Mouse (Mus musculus) layer of hippocampus, adult 9-11 months (tissue): ENCODE data around the gene Lman2l.

Experiments used
- DNase-seq: peaks from one replicate; pipeline ENCODE4 v3.0.0; 2022

The Lman2l gene

DNA sequence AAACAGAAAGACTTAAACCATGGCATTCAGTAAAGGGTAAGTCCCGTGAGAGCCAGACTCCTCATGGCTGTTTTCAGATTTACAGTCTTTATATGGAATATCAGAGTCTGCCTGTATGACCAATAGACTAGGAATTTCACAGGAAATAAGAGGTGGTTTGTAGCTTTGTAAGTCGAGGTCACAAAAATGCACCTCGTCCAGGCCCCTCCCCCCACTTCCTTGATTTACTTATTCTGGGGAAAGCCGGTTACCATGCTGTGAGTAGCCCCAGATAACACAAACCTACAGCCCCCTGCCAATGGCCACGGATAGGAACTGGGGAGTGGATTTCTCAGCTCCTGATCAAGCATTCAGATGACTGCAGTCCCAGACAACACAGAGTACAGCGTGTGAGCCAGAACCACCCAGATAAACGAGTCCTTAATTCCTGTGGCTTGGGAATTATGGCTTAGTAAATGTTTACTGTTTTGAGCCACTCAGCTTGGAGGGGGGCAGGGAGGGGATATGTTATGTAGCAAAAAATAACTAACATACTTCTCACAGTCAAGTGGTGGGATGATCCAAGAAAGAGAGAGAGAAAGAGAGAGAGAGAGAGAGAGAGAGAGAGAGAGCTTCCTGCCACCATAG, 12.4 kb upstream of the Lman2l start:
- DNase-seq = no peak

- DNase-seq = no peak
Measured at GRCm38 (mm10) chr1:36454055-36454815, 9.2 kb upstream of the Lman2l start.

GRCm38 (mm10) chr1:36446841-36447240, 1.8 kb upstream of the Lman2l start:
- DNase-seq = no peak

GRCm38 (mm10) chr1:36446106-36446824, 1.2 kb upstream of the Lman2l start:
- no peak for DNase-seq

- no peak for DNase-seq
Measured at GRCm38 (mm10) chr1:36445508-36445907, 437 bp upstream of the Lman2l start.

- peak; percentile 88 for DNase-seq
Measured at GRCm38 (mm10) chr1:36441101-36441500, 4.0 kb downstream of the Lman2l start.

GRCm38 (mm10) chr1:36437223-36437622, 7.8 kb downstream of the Lman2l start:
- DNase-seq = no peak

- DNase-seq = no peak
Measured at GRCm38 (mm10) chr1:36436515-36436914, 8.6 kb downstream of the Lman2l start.

DNA sequence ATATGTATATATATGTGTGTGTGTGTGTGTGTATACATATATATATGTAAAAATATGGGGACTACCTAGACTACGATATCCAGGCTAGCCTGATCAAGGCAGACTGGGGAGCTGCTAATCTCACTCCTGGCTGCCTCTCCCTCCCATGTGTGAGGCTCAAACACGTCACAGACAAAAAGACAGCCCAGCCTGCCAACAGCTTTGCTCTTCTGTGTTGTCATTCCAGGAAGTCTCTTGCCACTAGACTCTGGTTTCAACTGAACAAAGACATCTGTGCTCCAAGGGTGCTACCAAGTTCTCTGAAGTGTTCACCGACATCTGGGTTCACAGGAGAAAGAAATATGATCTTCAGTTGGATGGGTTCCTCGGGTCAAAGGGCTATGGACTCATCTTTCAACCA, 10.0 kb downstream of the Lman2l start:
- no peak for DNase-seq

DNA sequence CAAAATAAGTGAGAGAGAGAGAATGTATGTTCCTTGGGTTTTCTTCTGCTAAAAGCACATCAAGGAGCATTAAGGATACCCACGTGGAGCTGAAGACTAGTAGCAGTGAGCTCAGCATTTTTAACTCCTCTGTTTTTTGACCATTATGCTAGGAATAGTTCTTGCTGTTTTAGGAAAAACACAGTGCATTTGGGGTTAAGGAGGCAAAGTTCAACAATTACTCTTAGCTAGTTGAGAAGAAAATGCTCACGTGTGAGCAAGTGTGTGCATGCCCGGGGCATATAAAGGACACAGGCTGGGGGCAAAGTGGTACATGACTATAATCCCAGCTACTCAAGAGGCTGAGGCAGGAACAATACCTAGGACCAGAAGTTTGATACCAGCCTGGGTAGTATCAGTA, 11.5 kb downstream of the Lman2l start:
- DNase-seq = no peak

- no peak for DNase-seq
Measured at GRCm38 (mm10) chr1:36432999-36433398, 12.1 kb downstream of the Lman2l start.

DNA sequence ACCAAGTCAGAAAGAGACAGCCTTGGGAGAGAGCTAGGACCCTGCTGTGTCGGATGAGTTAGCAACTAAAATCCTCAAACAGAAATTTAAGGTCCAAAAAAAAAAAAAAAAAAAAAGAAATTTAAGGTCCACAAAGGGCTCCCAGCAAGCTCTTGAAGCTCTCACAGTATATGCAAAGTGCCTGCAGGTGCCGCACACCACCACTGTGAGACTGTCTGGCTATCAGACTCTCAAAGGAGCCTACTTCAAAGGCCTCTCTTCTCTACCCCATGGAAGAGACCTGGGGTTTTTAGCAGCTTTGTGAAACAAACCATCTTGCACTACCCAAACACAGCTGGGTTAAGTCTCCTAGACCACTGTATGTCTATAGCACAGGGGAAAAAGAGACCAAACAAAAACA, 15.6 kb downstream of the Lman2l start:
- DNase-seq = no peak

DNA sequence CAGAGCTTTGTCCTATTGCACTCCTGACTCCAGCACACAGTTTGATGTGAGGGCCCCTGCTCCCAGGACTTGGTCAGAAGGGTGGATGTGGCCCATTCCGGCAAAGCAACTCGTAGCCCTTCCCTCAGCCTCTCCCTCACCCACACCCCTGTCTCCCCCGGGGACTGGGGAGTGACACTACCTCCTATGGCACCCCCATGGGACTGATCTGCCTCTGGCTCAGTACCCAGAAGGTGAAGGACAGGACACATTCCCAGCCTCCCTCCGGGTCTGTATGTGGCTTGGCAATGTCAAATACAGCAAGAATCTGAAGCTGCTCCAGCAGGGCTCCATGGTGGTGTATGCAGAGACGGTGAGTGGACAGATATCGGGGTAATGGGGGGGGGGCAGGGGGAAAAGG, 40.5 kb downstream of the Lman2l start:
- DNase-seq = no peak

GRCm38 (mm10) chr1:36401509-36401908, 43.6 kb downstream of the Lman2l start:
- peak; percentile 37 for DNase-seq

DNA sequence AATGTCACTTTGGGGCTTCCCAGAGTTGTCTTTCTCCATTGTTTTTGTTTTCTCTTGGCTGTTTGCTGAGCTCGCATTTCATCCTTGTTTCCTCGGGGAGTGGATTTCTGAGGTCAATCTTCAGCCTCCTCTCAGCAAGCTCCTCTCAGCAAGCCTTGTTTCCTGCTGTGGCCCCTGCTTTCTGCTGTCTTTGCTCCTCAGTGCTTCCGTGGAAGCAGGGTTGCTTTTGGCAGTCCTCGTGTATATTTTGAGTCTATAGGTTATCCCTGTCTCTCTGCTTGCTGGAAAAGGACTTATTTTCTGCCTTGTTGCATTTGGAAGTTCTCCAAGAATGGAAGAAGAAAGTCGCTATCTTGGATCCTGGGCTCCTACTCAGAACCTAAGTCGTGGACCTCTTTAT, 48.0 kb downstream of the Lman2l start:
- DNase-seq = no peak

DNA sequence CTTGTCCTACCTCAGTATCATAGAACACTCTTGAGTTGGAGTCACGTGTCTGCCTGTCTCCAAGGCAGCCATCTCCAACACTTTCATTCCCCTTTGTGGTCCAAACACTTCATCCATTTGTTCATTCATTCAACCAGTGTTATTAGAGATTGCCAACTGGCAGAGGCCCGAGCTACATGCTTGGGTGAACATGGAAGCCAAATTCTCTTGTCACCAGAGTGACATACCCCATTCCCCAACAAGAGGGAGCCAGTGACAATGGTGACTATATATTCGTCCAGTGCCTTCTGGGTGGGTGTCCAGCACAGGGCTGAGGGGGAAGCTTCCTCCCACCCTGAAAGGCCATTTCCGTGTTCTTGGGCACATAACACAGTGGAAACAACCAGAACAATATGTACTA, 65.5 kb downstream of the Lman2l start:
- no peak for DNase-seq

DNA sequence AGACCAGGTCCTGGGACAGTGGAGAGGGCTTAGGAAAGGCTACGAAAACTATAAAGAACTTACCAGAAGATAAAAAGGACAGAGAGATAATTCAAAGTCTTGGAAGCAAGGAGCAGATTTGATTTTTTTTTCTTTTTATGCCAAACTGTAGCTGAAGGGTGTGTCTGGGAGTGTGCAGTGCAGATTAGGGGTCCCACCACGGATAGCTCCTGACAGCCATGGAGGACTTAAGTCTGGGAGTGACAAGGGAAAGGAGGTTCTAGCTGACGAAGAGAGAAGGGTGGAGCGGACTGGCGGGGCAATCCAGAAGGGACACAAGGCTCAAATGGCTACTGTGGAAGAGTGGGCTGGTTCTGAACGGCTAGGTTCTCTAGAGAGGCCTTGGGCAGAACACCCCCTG, 66.2 kb downstream of the Lman2l start:
- no peak for DNase-seq

DNA sequence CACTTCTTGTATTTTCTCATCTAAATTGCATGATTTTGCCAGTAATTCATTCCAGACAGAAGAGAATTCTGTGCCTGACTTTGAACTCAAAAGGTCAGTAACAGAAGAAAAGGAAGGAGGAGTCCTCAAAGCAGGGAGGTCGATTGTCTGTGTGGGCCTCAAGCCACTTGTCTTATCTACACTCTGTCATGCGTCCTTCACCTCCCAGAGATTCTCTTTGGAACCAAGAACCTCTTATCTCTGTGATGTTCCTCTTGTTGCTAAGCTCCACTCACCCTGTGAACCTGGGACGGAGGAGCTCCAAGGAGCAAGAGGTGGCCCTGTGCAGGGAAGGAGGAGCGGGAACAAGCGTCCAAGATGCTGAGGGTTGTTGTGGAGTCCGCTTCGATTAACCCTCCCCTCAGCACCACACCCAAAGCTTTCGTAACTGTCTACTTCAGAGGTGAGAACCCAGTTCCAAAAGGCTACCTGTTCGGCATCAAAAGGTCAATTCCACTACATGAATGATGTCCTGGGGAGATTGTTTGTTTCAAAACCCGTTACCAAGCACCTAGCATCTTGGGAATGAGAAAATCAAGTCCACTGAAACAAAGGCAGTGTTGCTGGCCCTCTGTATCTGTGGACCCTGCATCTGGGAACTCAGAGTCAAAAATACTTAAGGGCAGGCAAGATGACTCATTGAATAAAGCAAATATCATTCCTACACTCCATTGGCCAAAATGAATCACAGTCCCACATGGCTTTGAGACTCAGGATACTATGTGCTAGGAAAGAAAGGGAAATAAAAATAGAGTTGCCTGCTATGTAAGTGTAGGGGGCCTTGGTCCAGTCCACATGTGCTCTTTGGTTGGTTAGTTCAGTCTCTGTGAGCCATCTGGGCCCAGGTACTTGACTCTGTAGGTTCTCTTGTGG, 72.9 kb downstream of the Lman2l start, which contains the start of gene Fer1l5:
Fer1l5 (plus strand) TSS at position 358 of the 912 bp plus-strand sequence.
- DNase-seq = no peak

DNA sequence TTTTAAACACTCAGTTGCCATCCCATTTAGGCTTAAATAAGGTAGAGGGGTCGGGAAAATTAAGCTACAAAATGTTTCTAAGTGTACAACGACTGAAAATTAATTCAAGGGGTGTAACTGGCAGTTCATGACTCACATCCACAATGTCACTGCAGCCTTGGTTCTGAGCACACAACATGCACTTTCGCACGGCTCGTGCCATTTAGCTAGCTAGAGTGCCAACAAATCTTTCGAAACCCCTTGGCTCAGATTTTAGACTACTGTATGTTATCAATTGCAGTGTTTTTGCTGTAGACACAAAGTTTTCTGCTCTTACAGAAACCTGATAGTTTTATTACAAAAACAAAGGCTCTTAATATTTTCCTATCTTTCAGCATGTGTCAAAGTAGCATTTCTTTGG, 74.2 kb downstream of the Lman2l start:
- DNase-seq = no peak
